13 mouse cellular contexts compared by ENCODE assay signal in genomic region chr2:91386547-91387286, GRCm38 (mm10). TPM values are rescaled to one million over a fixed set of nuclear protein-coding genes. Genes with fewer than 3 reads are reported as not detected.
DNase-seq lines count a peak whose midpoint lies in the region; ATAC-seq and TF ChIP-seq lines count a peak whose summit lies in the region.
"Had no signal": no experiment of that assay in that cellular context is flagged by ENCODE, and none has a peak within 500 bp of the region (broad histone marks: within the 10 kb centered on the region; RNA-seq: fewer than 3 reads in every experiment).

No protein-coding gene starts in this region.

- peaks cover 15% of the 10 kb centered on the region for H3K4me1 ChIP-seq in heart, embryonic 16.5 days (ENCODE audit: control insufficient read depth, insufficient read depth, low read length)
- H3K4me1 ChIP-seq in testis, adult 2 months (ENCODE audit: control insufficient read depth, insufficient read depth, low read length) = 0 out of 2 replicates have a peak, but pooled peaks cover 2% of the 10 kb centered on the region
- H3K4me1 ChIP-seq in kidney, embryonic 14.5 days (ENCODE audit: control insufficient read depth, insufficient read depth, low read length) = peaks cover 23% of the 10 kb centered on the region

- H3K4me3 ChIP-seq in heart, embryonic 16.5 days (ENCODE audit: low read length) = no peak overlapping the region
- peak overlapping the region; percentile 52; the same call in 1 of the 2 replicates for H3K4me3 ChIP-seq in testis, adult 2 months (ENCODE audit: control insufficient read depth, low read depth, low read length)
- H3K4me3 ChIP-seq in kidney, embryonic 14.5 days (ENCODE audit: low read length) = no peak overlapping the region
- H3K4me3 ChIP-seq: layer of hippocampus, adult 2 months had no signal

- no peaks in the 10 kb centered on the region for H3K36me3 ChIP-seq in heart, embryonic 16.5 days (ENCODE audit: control insufficient read depth, insufficient read depth)
- H3K36me3 ChIP-seq in testis, adult 2 months (ENCODE audit: control insufficient read depth, insufficient read depth, low read length) = no peaks in the 10 kb centered on the region
- no peaks in the 10 kb centered on the region for H3K36me3 ChIP-seq in kidney, embryonic 14.5 days (ENCODE audit: control insufficient read depth, insufficient read depth, low read length)

- ATAC-seq in heart, embryonic 16.5 days (replicated peaks; ENCODE audit: extremely low read depth, insufficient read depth, low FRiP score) = peak; percentile 32; the same call in 1 of the 2 replicates
- peak; percentile 56 for ATAC-seq in kidney, embryonic 14.5 days (ENCODE audit: low FRiP score, low TSS enrichment)
- ATAC-seq: CD4-positive, CD25-positive, alpha-beta regulatory T cell, adult 4 months had no signal

- no peak overlapping the region for H3K9ac ChIP-seq in heart, embryonic 16.5 days (ENCODE audit: low read length)
- H3K9ac ChIP-seq in kidney, embryonic 14.5 days (ENCODE audit: low read depth, low read length) = no peak overlapping the region

- H3K27me3 ChIP-seq in heart, embryonic 16.5 days (ENCODE audit: control insufficient read depth, insufficient read depth, low read length) = no peaks in the 10 kb centered on the region
- no peaks in the 10 kb centered on the region for H3K27me3 ChIP-seq in testis, adult 2 months (ENCODE audit: control insufficient read depth, insufficient read depth, low read length)
- H3K27me3 ChIP-seq in kidney, embryonic 14.5 days (ENCODE audit: control insufficient read depth, insufficient read depth, low read length) = no peaks in the 10 kb centered on the region

- no peak for TF ChIP-seq POLR2A in testis, adult 2 months (IDR thresholded peaks at IDR 0.05; ENCODE audit: control insufficient read depth, low read depth, low read length)

- H3K4me2 ChIP-seq in heart, embryonic 16.5 days (ENCODE audit: low read depth, low read length) = no peak overlapping the region
- no peak overlapping the region for H3K4me2 ChIP-seq in kidney, embryonic 14.5 days (replicated peaks; ENCODE audit: low read depth, low read length)

- no peak for DNase-seq in heart, adult 18-20 months
- DNase-seq in testis, postnatal 10 days (ENCODE audit: low spot score) = no peak
- peak; percentile 13 for DNase-seq in testis, postnatal 14 days (ENCODE audit: low spot score)
- no peak for DNase-seq in right cerebral cortex, postnatal 25 days
- no peak for DNase-seq in urinary bladder, postnatal 4 days (ENCODE audit: low spot score in 2 of 2)
- DNase-seq: adrenal gland, postnatal 14 days; heart, postnatal 10 days had no signal

- no peak for TF ChIP-seq CTCF in testis, adult 2 months (IDR thresholded peaks at IDR 0.05; ENCODE audit: control insufficient read depth, insufficient read depth, insufficient replicate concordance, low read depth, low read length)

- 49% methylated on average over 5 of the region's 5 CpGs for WGBS in heart, embryonic 16.5 days
- WGBS in kidney, embryonic 14.5 days = 46% methylated on average over 5 of the region's 5 CpGs

- H3K9me3 ChIP-seq in heart, embryonic 16.5 days (replicated peaks; ENCODE audit: control insufficient read depth, low read length) = no peaks in the 10 kb centered on the region
- no peaks in the 10 kb centered on the region for H3K9me3 ChIP-seq in kidney, embryonic 14.5 days (ENCODE audit: control insufficient read depth, low read length)

- peak overlapping the region; percentile 38; the same call in 1 of the 2 replicates for H3K27ac ChIP-seq in heart, embryonic 16.5 days (ENCODE audit: low read length)
- peak overlapping the region; percentile 12 for H3K27ac ChIP-seq in testis, adult 2 months (ENCODE audit: control insufficient read depth, insufficient read depth, low read depth, low read length)
- peak overlapping the region; percentile 60; the same call in 1 of the 2 replicates for H3K27ac ChIP-seq in kidney, embryonic 14.5 days (ENCODE audit: low read depth, low read length)
- H3K27ac ChIP-seq: layer of hippocampus, adult 2 months; macrophage had no signal

RNA-seq across cellular contexts. Expression of gene 1110051M20Rik, which starts 57.8 kb away (rescaled TPM):
- polyA plus RNA-seq in heart, embryonic 16.5 days (2015; fragmentation: Nextera tagmentation; extraction: Ambion mirVana) = 42.9 and 46.0 TPM in 2 replicates
- total RNA-seq in heart, adult 18-20 months (2021) = 10 to 100 TPM in 1 of 2 experiments, 1 to 10 TPM in 1; 7.7 to 14.7 TPM
- polyA plus RNA-seq in testis, adult 2 months (2012; rRNA removed) = 81.5 and 91.7 TPM in 2 replicates
- polyA plus RNA-seq in kidney, embryonic 14.5 days (2014; fragmentation: Nextera tagmentation; extraction: Ambion mirVana) = 65.9 and 73.3 TPM in 2 replicates
